Mouse (Mus musculus) B cell, adult 62 days (primary cell): Measurements from ENCODE around the gene BC005537. TPM values are rescaled to one million over a fixed set of nuclear protein-coding genes. Genes with fewer than 3 reads are reported as not detected.

Experiments
- total RNA-seq: library from RNA; stranded (reverse); gene quantifications from 4 replicates; pipeline ENCODE4 v1.2.4, GENCODE M21; 2023

The BC005537 gene
- total RNA-seq, result 145 to 172 TPM (median 155 TPM) in 4 replicates

GRCm38 (mm10) chr13:24801308-24801921 lies at the start of gene BC005537:
Gene BC005537 (plus strand): TSS chr13:24801657.

GRCm38 (mm10) chr13:24761403-24762227 lies 39.8 kb upstream of the BC005537 start, which contains the start of gene Gmnn:
Gene Gmnn (minus strand): TSS chr13:24761923.

GRCm38 (mm10) chr13:24831353-24832130 lies 30.1 kb downstream of the BC005537 start, which contains the start of the genes Acot13 and Tdp2:
Gene Acot13 (minus strand): TSS chr13:24831540.
Gene Tdp2 (plus strand): TSS chr13:24831679.

GRCm38 (mm10) chr13:24844983-24845955 lies 43.8 kb downstream of the BC005537 start, which contains the start of gene D130043K22Rik:
Gene D130043K22Rik (plus strand): TSS chr13:24845135.

Other genes with a start within 250 kb of the BC005537 start
- gene Ripor2, start 219.5 kb upstream of the BC005537 start, total RNA-seq, result 529 to 590 TPM (median 539 TPM) in 4 replicates
- 0.95 to 2.2 TPM (median 1.8 TPM) in 4 replicates for gene Armh2, start 60.4 kb upstream of the BC005537 start, total RNA-seq
- gene Gmnn, start 39.7 kb upstream of the BC005537 start, total RNA-seq, result 7.3 to 10.8 TPM (median 8.7 TPM) in 4 replicates
- gene Acot13, start 29.9 kb downstream of the BC005537 start, total RNA-seq, result 14.4 to 22.0 TPM (median 17.4 TPM) in 4 replicates
- gene Tdp2, start 30.0 kb downstream of the BC005537 start, total RNA-seq, result 61.6 to 68.9 TPM (median 67.0 TPM) in 4 replicates
- gene D130043K22Rik, start 43.5 kb downstream of the BC005537 start, total RNA-seq, result not detected in 4 replicates
- gene Aldh5a1, start 136.0 kb downstream of the BC005537 start, total RNA-seq, result 0.09 to 0.36 TPM (median 0.14 TPM) in 3 of 4 replicates, not detected in the other
- gene Gpld1, start 141.5 kb downstream of the BC005537 start, total RNA-seq, result not detected in 4 replicates
- gene Mrs2, start 218.7 kb downstream of the BC005537 start, total RNA-seq, result 46.5 to 52.3 TPM (median 46.8 TPM) in 4 replicates